Mouse (Mus musculus): ENCODE data around the gene Asphd1. TPM values are rescaled to one million over a fixed set of nuclear protein-coding genes. Genes with fewer than 3 reads are reported as not detected.

The Asphd1 gene
- total RNA-seq (2021): under 1 TPM in 1 of 2 experiments, not detected in 1; 0.36 TPM

DNA sequence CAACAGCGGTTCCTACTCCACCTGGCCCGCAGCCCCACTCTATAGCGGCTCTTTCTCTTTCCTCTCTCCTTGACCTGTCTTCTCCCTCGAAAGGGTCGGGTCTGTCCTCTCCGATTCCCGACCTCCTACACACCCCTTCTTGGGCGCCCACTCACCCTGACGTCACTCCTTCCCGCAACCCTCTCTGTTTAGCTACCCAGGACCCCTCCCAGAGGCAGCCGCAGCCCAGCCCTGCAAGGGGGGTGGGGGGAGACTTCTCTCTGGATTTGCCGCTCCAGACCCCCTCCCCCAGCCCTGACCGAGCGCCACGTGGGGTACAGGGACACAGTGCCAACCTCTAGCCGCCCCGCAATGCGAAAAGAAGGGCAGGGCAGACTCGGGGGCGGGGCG lies at the start of gene Asphd1:
Gene Asphd1 (minus strand): TSS at position 180 of the 390 bp plus-strand sequence.
- DNase-seq: no peak

DNA sequence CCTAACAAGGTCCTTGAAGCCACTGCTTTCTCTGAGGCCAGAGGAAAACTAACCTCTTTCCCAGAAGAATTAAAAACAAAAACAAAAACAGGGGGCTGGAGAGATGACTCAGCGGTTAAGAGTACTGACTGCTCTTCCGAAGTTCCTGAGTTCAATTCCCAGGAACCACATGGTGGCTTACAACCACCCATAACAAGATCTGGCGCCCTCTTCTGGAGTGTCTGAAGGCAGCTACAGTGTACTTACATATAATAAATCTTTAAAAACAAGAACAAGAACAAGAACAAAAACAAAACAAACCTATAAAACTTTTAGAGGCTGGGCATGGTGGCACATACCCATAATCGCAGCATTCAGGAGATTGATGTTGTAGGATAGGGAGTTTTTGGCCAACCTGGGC lies 47.1 kb upstream of the Asphd1 start:
- no peak for DNase-seq

DNA sequence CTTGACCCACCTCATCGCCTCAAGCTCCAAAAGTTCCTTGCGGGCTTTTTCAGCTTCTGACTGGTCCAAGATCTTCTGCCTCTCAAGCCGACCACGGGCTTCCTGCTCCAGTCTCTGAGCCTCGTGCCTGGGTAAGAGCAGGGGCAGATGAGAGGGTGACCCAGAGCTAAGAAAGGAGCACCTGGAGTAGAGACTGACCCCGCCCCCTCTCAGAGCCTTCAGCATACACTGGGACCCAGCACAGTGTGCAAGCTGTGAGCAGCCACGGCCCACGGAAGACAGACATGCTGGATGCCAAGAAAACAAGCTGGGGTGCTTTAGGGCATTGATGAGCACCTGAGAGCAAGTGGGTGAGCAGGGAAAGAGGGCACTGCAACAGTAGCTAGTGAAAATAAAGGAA lies 39.4 kb upstream of the Asphd1 start:
- no peak for DNase-seq

DNA sequence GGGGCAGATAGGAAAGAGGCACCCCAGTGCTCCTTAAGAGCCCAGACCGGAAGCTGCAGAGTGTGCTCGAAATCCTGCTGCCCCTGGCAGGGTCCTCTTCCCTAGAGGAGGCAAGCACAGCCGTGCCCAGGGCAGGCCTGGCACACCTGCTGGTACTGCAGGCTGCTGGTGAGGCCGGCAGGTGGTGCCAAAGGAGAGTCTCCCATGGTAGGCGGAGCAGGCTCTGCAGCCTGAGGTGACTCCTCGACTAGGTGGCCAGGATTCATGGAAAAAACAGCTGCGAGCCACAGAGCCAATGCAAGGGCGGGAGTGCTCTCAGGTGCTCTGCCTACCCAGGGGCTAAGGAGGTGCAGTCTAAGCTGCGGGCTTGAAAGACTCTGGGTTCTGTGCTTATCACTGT lies 36.9 kb upstream of the Asphd1 start:
- peak; percentile 64 for DNase-seq

DNA sequence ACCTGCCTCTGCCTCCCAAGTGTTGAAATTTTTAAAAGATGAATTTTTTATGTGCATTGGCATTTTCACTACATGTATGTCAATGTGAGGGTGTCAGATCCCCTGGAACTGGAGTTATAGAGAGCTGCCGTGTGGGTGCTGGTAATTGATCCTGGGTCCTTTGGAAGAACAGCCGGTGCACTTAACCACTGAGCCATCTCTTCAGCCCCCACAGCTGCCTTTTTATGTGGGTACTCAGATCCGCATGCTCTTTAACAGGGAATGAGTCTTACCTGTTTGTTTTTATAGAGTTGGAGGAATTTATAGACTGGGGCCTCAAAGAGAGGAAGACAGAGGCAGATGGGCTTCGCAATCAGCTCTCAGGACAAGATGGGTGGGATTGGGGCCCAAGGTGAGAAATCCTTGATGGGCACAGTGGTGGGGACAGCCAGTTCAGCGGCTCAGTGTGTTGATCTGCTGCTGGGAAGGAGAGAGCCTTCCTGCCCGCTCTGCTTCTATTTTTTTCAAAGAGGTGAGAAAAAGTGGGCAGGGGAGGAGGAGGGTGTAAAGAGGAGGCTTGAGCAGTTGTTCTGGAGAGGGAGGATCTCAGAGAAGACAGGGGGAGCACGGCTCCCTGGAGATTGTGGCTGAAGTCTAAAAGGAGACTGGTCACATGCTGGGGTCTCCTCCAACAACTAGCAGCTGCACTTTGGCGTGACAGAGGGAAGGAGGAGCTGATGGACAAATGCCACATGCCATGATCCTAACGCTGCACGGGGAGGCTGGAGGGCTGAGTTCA lies 35.5 kb upstream of the Asphd1 start:
- no peak for DNase-seq

DNA sequence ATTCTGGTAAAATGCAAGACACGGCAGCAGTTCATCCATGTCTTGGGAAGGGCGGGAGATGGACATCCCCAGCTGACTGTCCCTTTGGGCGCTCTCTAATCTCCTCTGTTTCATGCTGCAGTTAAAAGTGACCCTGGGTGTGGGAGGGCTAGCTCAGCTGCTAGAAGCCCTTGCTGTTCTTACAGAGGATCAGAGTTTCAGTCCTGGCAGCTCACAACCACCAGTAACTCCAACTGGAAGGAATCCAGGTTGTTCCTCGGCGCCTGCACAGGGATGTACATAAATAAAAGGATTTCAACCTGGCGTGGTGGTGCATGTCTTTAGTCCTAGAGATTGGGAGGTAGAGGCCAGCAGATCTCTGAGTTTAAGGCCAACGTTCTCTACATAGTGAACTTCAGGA lies 33.7 kb upstream of the Asphd1 start:
- DNase-seq: no peak

DNA sequence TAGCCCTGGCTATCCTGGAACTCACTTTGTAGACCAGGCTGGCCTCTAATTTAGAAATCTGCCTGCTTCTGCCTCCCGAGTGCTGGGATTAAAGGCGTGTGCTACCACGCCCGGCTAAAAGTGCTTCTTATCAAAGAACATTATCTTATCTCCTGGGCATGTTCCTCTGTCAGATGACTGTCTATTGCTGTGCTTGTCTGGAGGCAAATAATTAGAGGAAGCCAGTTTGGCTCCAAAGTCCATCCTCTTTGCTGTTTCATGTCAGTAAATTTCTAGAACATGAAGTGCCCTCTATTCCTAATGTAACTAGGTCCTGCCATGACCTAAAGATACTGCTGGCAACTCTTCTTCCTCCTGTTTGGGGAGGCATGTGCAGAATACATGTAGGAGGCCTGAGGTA lies 32.7 kb upstream of the Asphd1 start:
- no peak for DNase-seq

DNA sequence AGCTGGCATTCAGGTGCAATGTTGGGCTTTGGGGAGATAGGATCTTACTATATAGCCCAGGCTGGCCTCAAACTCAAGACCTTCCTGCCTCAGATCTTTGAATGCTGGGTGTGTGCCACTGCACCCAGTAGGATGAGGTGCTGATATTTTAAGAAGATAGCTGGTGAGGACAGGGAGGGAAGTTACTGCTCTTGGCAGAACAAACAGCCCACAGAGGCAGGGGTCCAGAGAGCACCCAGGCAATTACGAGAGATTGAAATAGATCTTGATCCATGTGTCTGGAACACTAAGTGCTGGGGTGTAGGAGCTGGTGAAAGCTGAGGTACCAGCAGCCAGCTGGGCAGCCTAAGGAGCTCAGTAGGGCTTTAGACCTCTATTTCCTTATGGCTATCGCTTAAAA lies 32.2 kb upstream of the Asphd1 start:
- DNase-seq: no peak

DNA sequence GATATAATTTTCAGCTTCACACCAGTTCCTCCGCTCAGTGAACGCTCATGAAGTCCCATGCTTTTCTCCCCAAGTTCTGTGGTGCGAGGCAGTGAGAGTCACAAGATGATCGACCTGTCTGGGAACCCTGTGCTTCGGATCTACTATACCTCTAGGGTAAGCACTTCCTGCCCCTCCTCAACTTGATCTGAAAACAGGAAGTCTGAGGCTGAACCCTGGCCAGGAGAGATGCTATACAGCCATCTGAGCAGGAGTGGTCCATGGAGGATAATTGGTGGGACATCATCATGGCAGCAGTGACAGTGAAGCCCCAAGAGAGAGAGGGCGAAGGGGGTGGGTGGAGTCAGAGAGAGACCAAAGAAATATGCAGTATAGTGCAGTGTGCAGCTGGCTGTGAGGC lies 29.5 kb upstream of the Asphd1 start:
- no peak for DNase-seq

DNA sequence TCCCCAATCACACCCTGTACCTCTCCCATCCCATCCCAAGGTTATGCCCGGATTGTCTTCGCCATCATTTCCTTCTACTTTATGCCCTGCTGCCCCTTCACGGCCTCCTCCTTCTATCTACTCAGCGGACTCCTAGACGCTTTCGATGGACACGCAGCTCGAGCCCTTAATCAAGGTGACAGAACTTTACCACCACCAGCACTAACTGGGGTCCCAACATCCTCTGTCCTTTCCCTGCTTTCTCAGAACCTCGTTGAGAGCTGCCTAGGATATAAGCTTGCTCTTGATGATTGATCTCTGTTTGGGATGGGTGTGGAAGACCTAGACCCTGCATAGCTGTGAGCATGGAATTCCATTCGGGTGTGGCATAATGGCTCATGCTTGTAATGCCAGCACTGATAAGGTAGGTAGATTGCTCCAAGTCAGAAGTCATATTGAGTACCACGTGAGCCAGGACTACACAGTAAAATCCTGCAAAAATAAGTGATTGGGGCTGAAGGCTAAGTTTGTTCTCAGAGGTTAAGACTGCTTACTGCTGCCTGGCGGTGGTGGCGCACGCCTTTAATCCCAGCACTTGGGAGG lies 27.6 kb upstream of the Asphd1 start:
- DNase-seq: no peak

DNA sequence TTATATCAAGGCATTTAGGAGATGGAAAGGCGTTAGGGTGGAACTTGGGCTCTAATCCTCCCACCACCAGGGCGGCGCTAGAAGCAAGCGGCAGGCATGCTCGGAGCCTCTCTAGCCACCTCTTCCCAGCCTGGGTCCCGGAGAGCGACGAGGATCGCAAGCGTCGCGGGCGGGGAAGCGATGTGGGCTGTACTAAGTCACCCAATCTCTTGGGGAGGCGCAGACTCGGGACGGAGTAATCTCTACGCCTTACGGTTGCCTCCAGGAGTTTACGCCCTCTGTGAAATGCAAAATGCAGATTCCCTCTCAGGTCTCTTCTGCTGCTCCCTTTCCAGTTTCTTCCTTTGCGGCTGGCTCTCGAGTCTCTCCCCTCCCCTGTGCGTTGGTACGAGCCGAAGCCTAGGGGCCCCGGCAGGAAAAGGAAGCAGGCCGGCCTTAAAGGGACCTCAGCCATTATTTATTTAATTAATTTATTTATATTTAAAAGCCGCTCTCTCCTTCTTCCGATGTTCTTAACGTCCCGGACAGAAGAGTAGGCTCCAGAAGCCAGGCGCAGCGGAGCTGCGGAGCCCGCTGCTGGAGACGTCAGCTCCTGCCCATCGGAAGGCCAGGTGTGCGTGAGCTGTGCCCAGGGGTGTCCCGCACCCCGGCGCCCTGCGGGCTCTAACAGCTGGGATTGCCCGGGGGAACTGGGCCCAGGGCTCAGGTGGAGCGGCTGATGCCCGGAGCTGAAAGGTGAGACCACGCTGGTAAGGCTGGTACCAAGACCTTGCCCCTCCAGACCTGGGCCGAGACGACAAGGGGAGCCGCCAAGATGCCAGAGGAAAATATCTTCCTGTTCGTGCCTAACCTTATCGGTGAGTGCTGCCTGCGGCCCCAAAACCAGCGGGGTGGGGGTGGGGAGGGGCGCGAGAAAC lies 26.8 kb upstream of the Asphd1 start, which contains the start of gene Cdiptos:
Gene Cdiptos (minus strand): TSS at position 149 of the 917 bp plus-strand sequence.
- DNase-seq: peak; percentile 98

DNA sequence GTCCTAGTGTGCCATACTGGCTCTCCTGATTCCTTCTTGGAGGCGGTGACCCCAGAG lies 26.3 kb upstream of the Asphd1 start, which contains the start of gene Cdipt:
Gene Cdipt (plus strand): TSS at position 22 of the 57 bp plus-strand sequence.
- no peak for DNase-seq

DNA sequence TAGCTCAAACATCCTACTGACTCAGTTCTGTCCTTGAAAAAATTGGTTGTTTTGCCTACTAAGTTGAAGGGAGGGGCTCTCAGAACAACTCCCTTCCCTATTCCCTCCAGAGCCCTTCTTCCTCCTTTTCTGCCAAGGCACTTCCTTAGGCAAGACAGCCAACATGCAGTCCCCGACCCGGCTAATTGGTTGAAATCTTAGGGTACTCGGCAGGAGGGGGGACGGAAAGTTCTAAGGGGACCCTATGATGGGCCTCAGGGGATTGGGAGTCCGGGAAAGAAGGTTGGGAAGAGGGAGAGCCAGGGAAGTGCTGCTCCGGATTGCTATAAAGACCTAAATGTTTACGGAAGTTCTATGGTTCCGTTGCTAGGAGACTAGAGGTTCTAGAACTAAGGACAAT lies 26.1 kb upstream of the Asphd1 start:
- peak; percentile 19 for DNase-seq

DNA sequence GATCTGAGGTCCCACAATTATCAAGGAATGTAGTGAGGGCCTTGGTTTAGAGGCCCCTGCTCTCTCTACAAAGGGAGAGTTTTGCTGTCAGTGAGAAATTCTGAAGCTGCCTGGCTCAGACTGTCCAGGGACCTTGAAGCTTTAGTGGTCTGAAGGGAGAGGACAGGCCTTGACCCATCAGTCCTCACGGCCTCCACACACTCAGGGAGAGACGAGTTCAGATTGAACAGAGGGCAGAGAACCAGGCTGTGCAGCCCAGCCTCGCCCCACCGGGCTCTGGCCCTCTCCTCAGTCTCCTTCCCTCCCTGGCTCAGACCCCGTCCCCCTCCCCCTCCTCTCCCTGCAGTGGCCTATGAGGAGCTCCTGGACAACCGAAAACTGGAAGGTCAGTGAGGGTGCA lies 18.0 kb upstream of the Asphd1 start:
- no peak for DNase-seq

DNA sequence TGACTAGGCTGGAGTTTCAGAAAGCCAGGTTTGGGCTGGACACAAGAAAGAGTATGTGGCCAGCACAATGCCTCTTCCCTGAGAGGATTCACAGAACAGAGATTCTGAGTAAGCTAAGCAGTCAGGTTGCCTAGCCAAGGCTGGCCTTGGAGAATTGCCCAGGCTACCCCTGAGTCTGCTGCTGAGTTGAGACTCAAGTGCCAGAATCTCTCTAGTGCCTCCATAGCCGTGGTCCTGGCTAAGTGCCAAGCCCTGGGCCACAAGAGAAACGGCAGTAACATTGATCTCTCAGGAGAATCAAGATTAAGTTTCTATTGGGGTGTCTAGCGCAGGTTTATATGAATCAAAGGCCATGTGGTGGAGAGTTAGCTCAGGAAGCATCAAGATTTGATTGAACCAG lies 16.2 kb upstream of the Asphd1 start:
- no peak for DNase-seq

DNA sequence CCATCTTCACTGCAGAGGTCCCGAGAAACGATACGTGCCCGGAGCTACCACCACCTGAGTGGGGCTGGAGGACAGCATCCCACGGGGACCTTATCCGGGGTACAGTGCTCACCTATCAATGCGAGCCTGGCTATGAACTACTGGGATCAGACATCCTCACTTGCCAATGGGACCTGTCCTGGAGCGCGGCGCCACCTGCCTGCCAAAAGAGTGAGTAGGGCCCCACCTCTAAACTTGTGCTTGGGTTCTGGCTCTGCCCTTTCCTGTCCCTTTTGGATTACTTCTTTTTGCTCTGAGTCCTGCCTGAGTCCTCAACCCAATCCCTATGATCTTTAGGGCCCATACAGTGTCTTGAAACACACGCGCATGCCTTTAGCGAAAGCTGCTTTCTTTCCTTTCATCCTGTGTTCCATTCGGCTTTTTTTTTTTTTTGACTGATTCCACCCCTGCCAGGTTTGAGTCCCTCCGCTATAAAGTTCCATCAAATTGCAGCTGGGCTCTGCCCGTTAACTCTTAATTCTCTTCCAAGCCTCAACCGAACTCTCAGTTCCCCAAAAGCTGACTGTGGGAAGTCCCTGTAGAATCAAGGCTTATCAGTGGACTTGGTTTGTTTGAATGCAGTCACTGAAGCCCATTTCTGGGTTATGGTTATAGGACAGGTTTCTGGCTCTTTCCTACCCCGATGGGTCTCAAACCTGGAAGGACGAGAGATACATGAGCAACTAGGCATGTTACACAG lies 14.3 kb upstream of the Asphd1 start:
- peak; percentile 52 for DNase-seq

DNA sequence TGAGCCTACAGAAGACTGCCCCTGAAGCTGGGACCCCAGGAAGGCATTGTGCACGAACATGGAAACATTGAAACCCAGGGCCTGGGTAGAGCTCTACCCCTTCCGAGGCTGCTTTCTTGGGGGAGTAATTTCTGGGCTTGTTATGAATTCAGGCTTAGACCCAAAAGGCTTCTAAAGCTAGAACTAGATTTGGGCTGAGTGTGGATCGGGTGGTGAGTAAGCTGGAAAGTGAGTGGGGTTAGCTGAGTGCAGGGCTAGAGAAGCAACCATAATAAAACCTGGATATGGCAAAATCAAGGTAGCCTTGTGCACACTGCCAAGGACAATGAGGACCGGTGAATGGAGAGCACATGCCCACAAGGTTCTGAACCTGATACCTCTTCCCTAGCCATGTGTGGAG lies 12.6 kb upstream of the Asphd1 start:
- no peak for DNase-seq

DNA sequence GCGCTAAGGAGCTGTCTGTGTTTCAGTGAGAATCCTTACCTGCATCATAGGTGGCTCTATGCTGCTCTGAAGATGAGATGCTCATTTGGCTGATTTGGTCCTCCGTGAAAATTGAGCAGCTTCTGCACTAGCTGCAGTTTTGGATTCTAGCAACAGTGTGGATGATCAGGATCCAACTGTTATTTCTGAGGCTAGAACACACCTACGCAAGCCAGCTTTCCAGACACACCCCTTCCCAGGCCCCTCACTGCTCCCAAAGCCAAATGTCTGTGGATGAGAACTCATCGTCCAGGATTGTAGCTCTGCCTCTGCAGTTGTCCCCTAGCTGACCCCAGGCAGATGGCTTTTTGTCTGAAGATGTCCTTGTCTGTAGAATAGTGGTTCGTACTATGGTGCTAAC lies 11.7 kb upstream of the Asphd1 start:
- no peak for DNase-seq

DNA sequence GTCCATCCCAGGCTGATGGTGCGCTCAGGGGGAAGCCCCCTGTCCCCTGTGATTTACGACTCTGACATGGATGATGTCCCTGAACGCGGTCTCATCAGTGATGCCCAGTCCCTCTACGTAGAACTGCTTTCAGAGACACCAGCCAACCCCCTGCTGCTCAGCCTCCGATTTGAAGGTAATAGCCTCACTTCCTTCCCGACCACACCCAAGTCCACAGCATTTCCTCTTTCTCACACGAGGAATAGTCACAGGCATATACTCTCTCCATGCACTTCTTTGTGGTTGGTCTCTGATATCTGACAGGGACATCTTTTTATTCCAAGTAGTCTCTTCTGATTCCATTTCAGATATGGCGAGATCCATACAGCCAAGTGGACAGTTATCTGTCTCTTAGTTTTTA lies 10.4 kb upstream of the Asphd1 start:
- no peak for DNase-seq

DNA sequence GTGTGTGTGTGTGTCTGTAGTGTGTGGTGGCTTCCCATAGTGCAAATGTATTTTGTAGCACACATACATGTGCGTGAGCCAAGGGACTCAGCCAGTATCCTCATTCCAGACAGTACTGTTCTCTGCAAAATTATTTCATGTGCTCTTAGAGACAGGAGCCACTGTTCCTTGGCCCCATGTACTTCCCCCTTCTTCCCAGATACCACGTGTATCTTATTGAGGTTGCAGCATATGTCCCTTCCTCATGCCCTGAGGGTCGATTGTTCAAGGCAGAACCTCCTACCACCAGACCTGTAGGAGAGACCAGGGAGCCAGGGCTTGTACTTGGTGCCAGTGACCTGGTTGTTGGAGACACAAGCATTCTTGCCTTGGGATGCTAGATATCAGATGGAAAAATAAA lies 5.7 kb upstream of the Asphd1 start:
- no peak for DNase-seq

DNA sequence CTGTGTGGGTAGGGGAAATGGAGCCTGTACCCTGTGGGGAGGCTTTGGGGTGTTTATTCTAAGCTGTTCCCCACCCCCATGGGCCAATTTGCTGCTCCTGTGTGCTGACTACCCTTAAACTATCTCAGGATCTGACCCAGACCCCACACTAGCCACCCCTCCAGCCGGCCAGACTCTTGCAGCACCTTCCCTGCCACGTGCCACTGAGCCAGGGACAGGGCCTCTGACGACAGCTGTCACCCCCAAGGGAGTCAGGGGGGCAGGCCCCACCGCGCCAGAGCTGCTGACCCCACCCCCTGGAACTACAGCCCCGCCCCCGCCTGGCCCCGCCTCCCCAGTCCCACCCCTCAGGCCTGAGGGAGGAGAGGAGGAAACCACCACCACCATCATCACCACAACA lies 3.3 kb upstream of the Asphd1 start:
- no peak for DNase-seq

DNA sequence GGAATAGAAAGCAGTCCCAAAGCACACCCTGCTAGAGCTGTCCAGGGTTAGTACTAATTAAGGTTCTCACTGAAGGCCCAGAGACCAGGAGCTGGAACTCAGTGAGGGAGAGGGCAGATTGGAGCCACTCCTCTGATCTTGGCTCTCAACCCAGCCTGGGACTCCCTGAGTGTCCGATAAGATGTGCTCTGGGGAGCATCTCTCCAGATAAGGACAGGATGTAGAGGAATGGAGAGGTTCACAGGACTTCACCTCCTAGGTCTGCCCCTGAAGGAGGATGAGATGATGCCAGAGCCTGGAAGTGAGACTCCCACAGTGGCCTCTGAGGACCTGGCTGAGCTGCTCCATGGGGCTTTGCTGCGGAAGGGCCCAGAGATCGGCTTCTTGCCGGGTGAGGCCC lies 2.4 kb upstream of the Asphd1 start:
- no peak for DNase-seq

All from heart, postnatal 4 days (tissue).